Mouse (Mus musculus) small intestine, adult 2 months (tissue): ENCODE data around the gene Fhdc1. TPM values are rescaled to one million over a fixed set of nuclear protein-coding genes. Genes with fewer than 3 reads are reported as not detected.

Source experiments
- H3K27ac ChIP-seq: fragments of 200-500 bp; 2 replicates; pipeline ENCODE4 v1.5.1; 2012; ENCODE audit warnings: low read depth, low read length, control low read depth, inconsistent platforms; ENCODE audit not compliant: insufficient read depth
- H3K27me3 ChIP-seq: fragments of 200-500 bp; 2 replicates; pipeline ENCODE4 v1.6.1; 2012; ENCODE audit warnings: mild to moderate bottlenecking, moderate library complexity, low read length, inconsistent platforms; ENCODE audit not compliant: control insufficient read depth, insufficient read depth
- H3K36me3 ChIP-seq: fragments of 200-500 bp; 2 replicates; pipeline ENCODE4 v1.6.1; 2012; ENCODE audit warnings: mild to moderate bottlenecking, low read length, control low read depth, inconsistent platforms; ENCODE audit not compliant: control insufficient read depth, insufficient read depth
- H3K4me1 ChIP-seq: fragments of 200-500 bp; 2 replicates; pipeline ENCODE4 v1.6.1; 2012; ENCODE audit warnings: low read length, inconsistent platforms, mixed read lengths; ENCODE audit not compliant: control insufficient read depth, insufficient read depth, insufficient read length
- H3K4me3 ChIP-seq: fragments of 200-500 bp; 2 replicates; pipeline ENCODE4 v1.5.1; 2012; ENCODE audit warnings: low read depth, mild to moderate bottlenecking, control low read depth, inconsistent platforms, low read length, moderate library complexity
- CTCF ChIP-seq: fragments of 200-500 bp; IDR thresholded peaks from 2 replicates; pipeline ENCODE4 v1.5.1; 2012; ENCODE audit warnings: low read depth, mild to moderate bottlenecking, control low read depth, inconsistent platforms, low read length, moderate library complexity, mixed read lengths; ENCODE audit not compliant: insufficient replicate concordance, insufficient read length; ENCODE audit errors: extremely low read depth
- POLR2A ChIP-seq: fragments of 200-500 bp; IDR thresholded peaks from 2 replicates; pipeline ENCODE4 v1.6.1; 2012; ENCODE audit warnings: low read depth, mild to moderate bottlenecking, control low read depth, inconsistent platforms, low read length, moderate library complexity
- WGBS: fragments of 180-500 bp; shearing (Covaris S2); methylation state at CpG from one replicate; pipeline ENCODE4 v1.1.7; 2018; 5-methylcytosine and 5-hydroxymethylcytosine counted together
- polyA plus RNA-seq: library from polyadenylated mRNA; depleted of rRNA; stranded (reverse); fragments of >200 nt; gene quantifications from 2 replicates; pipeline ENCODE4 v1.2.3, GENCODE M21; 2012

The Fhdc1 gene
- polyA plus RNA-seq, 1 experiment: 1.3 TPM

GRCm38 (mm10) chr3:84474398-84474797 lies 5.8 kb downstream of the Fhdc1 start:
- H3K36me3 ChIP-seq: no peaks in the 10 kb centered on the region
- WGBS: 73% methylated on average over 6 of the region's 6 CpGs
- H3K27me3 ChIP-seq: peaks cover 5% of the 10 kb centered on the region; the same call in 1 of the 2 replicates
- TF ChIP-seq CTCF (no peak), POLR2A (no peak)
- H3K4me1 ChIP-seq: peaks cover 20% of the 10 kb centered on the region
- H3K4me3 ChIP-seq: no peak overlapping the region
- H3K27ac ChIP-seq: no peak overlapping the region

GRCm38 (mm10) chr3:84472955-84473354 lies 7.3 kb downstream of the Fhdc1 start:
- Histone ChIP-seq H3K4me3 (no peak overlapping the region), H3K27me3 (no peaks in the 10 kb centered on the region), H3K4me1 (peaks cover 20% of the 10 kb centered on the region), H3K27ac (no peak overlapping the region), H3K36me3 (no peaks in the 10 kb centered on the region)
- WGBS: 27% methylated on average over 5 of the region's 5 CpGs
- TF ChIP-seq POLR2A (no peak), CTCF (no peak)

DNA sequence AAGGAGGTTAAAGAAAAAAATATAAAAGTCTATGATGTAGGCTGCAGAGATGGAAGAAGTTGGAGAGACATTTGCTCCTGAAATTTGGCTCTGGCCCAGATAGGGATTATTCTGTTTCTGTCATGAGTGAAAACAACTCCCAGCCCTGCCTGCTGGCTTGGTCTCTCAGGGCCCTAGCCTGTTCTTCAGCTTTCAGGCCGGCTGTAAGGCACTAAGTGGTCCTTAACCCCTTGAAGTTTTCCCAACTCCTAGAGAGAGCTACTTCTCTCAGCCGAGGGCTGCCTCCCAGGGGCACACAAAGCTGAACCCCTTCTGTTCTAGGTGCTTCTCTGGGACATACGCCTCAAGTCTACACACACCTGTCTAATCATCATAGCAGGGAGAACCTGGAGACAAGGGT lies 7.7 kb downstream of the Fhdc1 start:
- no peaks in the 10 kb centered on the region for H3K36me3 ChIP-seq

GRCm38 (mm10) chr3:84471146-84471545 lies 9.1 kb downstream of the Fhdc1 start:
- WGBS: 58% methylated on average over 4 of the region's 4 CpGs

More for the DNA sequence above, 7.7 kb downstream of the Fhdc1 start:
- TF ChIP-seq POLR2A (no peak), CTCF (no peak)
- Histone ChIP-seq H3K4me3 (no peak overlapping the region), H3K27ac (no peak overlapping the region), H3K4me1 (peaks cover 24% of the 10 kb centered on the region), H3K27me3 (no peaks in the 10 kb centered on the region)
- 32% methylated on average over 3 of the region's 3 CpGs for WGBS

GRCm38 (mm10) chr3:84468111-84468453 lies 12.1 kb downstream of the Fhdc1 start:
- Histone ChIP-seq H3K27ac (no peak overlapping the region), H3K4me1 (peaks cover 22% of the 10 kb centered on the region), H3K27me3 (no peaks in the 10 kb centered on the region), H3K4me3 (no peak overlapping the region), H3K36me3 (no peaks in the 10 kb centered on the region)
- TF ChIP-seq CTCF: no peak
- no peak for TF ChIP-seq POLR2A
- 26% methylated on average over 4 of the region's 4 CpGs for WGBS

More at GRCm38 (mm10) chr3:84471146-84471545, 9.1 kb downstream of the Fhdc1 start:
- Histone ChIP-seq H3K4me1 (peaks cover 25% of the 10 kb centered on the region), H3K4me3 (no peak overlapping the region), H3K27me3 (no peaks in the 10 kb centered on the region), H3K36me3 (no peaks in the 10 kb centered on the region), H3K27ac (no peak overlapping the region)
- TF ChIP-seq CTCF (no peak), POLR2A (no peak)

- WGBS: 21% methylated on average over 10 of the region's 10 CpGs
- no peaks in the 10 kb centered on the region for H3K27me3 ChIP-seq
- H3K27ac ChIP-seq: no peak overlapping the region
- no peaks in the 10 kb centered on the region for H3K36me3 ChIP-seq
- TF ChIP-seq CTCF (no peak), POLR2A (no peak)
- peaks cover 16% of the 10 kb centered on the region for H3K4me1 ChIP-seq
- H3K4me3 ChIP-seq: no peak overlapping the region
These were observed 12.7 kb downstream of the Fhdc1 start for GRCm38 (mm10) chr3:84467419-84468110.

DNA sequence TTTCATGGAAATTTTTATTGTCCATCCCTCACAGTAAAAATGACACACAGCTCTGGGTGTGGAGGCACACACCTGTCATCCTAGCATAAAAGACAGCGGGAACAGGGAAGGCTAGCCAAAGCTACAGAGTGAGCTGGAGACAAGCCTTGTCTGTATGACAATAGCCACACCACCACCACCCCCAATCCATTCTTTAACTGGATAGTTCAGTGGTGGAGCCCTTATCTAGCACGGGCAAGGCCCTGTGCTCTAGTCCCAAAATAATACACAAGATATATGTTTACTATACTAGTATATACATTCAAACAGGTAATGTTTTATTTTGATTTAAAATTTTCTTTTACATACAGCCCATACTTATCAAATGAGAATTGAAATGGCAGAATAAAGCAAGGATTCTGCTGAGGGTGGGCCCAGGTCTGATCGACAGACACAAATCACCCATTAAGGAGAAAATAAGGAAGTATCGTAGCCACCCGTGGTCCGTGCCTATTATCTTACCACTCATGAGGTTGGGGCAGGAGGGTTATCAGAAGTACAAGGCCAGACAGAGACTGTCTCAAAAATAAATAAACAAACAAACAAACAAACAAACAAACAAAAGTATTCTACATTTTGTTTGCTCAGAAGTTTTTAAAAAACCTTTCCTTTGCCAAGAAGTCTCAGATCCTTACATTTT lies 14.3 kb downstream of the Fhdc1 start:
- no peak overlapping the region for H3K4me3 ChIP-seq
- no peaks in the 10 kb centered on the region for H3K36me3 ChIP-seq
- no peak overlapping the region for H3K27ac ChIP-seq
- H3K4me1 ChIP-seq: peaks cover 26% of the 10 kb centered on the region
- no peak for TF ChIP-seq CTCF
- TF ChIP-seq POLR2A: no peak
- no peaks in the 10 kb centered on the region for H3K27me3 ChIP-seq
- 40% methylated on average over 6 of the region's 6 CpGs for WGBS
